Mouse (Mus musculus): ENCODE data around the gene Adgrv1. TPM values are rescaled to one million over a fixed set of nuclear protein-coding genes. Genes with fewer than 3 reads are reported as not detected.

The Adgrv1 gene
- total and polyA plus RNA-seq, 2 experiments from 2014 or later: 3.9 to 13.2 TPM

- Histone ChIP-seq H3K27ac (ENCODE audit: low read depth, low read length) (no peak overlapping the region), H3K9ac (replicated peaks; ENCODE audit: low read length, poor library complexity, severe bottlenecking) (no peak overlapping the region), H3K4me1 (ENCODE audit: insufficient read depth, low read length) (no peaks in the 10 kb centered on the region), H3K36me3 (ENCODE audit: insufficient read depth, low read length) (no peaks in the 10 kb centered on the region), H3K27me3 (ENCODE audit: insufficient read depth, low read length) (no peaks in the 10 kb centered on the region), H3K4me3 (ENCODE audit: low read depth, low read length) (no peak overlapping the region), H3K9me3 (ENCODE audit: low read length) (no peaks in the 10 kb centered on the region), H3K4me2 (ENCODE audit: low read depth, low read length, poor library complexity, severe bottlenecking) (no peak overlapping the region)
- TF ChIP-seq CTCF (IDR thresholded peaks at IDR 0.05): no peak
- 89% methylated on average over 7 of the region's 7 CpGs for WGBS
- ATAC-seq (ENCODE audit: low FRiP score) (no peak), DNase-seq (ENCODE audit: low spot score) (no peak)
These were observed 122.8 kb downstream of the Adgrv1 start for GRCm38 (mm10) chr13:81510142-81510541.

DNA sequence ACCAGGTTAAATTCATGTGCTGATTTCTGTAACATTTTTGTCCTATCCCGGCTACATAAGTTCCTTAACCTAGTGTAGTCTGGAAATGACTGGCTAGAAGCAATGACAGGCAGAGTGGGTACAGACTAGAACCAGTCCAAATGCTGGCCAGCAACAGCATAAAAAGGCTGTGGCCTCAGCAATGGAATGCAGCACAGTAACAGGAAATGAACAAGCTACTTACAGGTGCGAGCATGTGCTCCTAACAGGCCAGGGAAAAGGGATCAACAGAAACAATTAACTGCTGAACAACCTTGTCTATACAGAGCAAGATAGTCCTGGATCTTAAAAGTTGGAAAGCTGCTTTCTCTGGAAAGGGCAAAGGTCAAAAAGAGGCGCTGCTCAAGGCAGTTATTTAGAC is 135.9 kb downstream of the Adgrv1 start:
- Histone ChIP-seq H3K36me3 (ENCODE audit: insufficient read depth, low read length) (no peaks in the 10 kb centered on the region), H3K9ac (replicated peaks; ENCODE audit: low read length, poor library complexity, severe bottlenecking) (no peak overlapping the region), H3K4me2 (ENCODE audit: low read depth, low read length, poor library complexity, severe bottlenecking) (no peak overlapping the region), H3K4me3 (ENCODE audit: low read depth, low read length) (no peak overlapping the region), H3K27me3 (ENCODE audit: insufficient read depth, low read length) (no peaks in the 10 kb centered on the region), H3K4me1 (ENCODE audit: insufficient read depth, low read length) (no peaks in the 10 kb centered on the region), H3K27ac (ENCODE audit: low read depth, low read length) (no peak overlapping the region), H3K9me3 (ENCODE audit: low read length) (no peaks in the 10 kb centered on the region)
- WGBS: 84% methylated on average over 3 of the region's 3 CpGs
- no peak for DNase-seq (ENCODE audit: low spot score)
- ATAC-seq (ENCODE audit: low FRiP score): no peak
- no peak for TF ChIP-seq CTCF (IDR thresholded peaks at IDR 0.05)

DNA sequence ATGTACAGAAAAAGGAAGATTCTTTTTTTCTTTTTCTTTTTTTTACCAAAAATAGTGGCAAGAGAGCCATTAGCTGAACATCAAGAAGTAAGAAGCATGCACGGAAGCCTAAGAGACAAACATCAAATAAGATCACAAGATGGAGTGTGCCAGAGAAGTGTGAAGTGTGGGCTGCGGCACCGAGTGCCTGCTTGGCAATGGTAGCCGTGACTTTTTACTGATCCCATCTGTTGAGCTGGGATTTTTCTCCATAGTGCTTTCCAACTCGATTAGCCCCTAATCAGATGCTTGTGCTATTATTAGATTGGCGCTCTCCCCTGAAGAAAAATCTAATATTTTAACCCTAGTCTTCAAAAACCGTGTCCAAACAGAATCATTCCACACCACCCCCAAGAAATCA is 141.0 kb downstream of the Adgrv1 start:
- Histone ChIP-seq H3K27ac (ENCODE audit: low read depth, low read length) (no peak overlapping the region), H3K36me3 (ENCODE audit: insufficient read depth, low read length) (no peaks in the 10 kb centered on the region), H3K9ac (replicated peaks; ENCODE audit: low read length, poor library complexity, severe bottlenecking) (no peak overlapping the region), H3K27me3 (ENCODE audit: insufficient read depth, low read length) (no peaks in the 10 kb centered on the region), H3K4me2 (ENCODE audit: low read depth, low read length, poor library complexity, severe bottlenecking) (no peak overlapping the region), H3K4me3 (ENCODE audit: low read depth, low read length) (no peak overlapping the region), H3K9me3 (ENCODE audit: low read length) (no peaks in the 10 kb centered on the region), H3K4me1 (ENCODE audit: insufficient read depth, low read length) (no peaks in the 10 kb centered on the region)
- no peak for TF ChIP-seq CTCF (IDR thresholded peaks at IDR 0.05)
- ATAC-seq (ENCODE audit: low FRiP score) (no peak), DNase-seq (ENCODE audit: low spot score) (no peak)
- 89% methylated on average over 7 of the region's 7 CpGs for WGBS

- no peaks in the 10 kb centered on the region for H3K9me3 ChIP-seq (ENCODE audit: low read length)
- H3K27me3 ChIP-seq (ENCODE audit: insufficient read depth, low read length): no peaks in the 10 kb centered on the region
- H3K27ac ChIP-seq (ENCODE audit: low read depth, low read length): no peak overlapping the region
- H3K4me1 ChIP-seq (ENCODE audit: insufficient read depth, low read length): no peaks in the 10 kb centered on the region
- no peak overlapping the region for H3K4me3 ChIP-seq (ENCODE audit: low read depth, low read length)
- no peak overlapping the region for H3K4me2 ChIP-seq (ENCODE audit: low read depth, low read length, poor library complexity, severe bottlenecking)
- TF ChIP-seq CTCF (IDR thresholded peaks at IDR 0.05): no peak
- no peak overlapping the region for H3K9ac ChIP-seq (replicated peaks; ENCODE audit: low read length, poor library complexity, severe bottlenecking)
- DNase-seq (ENCODE audit: low spot score) (no peak), ATAC-seq (ENCODE audit: low FRiP score) (no peak)
- H3K36me3 ChIP-seq (ENCODE audit: insufficient read depth, low read length): no peaks in the 10 kb centered on the region
These were observed 146.0 kb downstream of the Adgrv1 start for GRCm38 (mm10) chr13:81486980-81487379.

DNA sequence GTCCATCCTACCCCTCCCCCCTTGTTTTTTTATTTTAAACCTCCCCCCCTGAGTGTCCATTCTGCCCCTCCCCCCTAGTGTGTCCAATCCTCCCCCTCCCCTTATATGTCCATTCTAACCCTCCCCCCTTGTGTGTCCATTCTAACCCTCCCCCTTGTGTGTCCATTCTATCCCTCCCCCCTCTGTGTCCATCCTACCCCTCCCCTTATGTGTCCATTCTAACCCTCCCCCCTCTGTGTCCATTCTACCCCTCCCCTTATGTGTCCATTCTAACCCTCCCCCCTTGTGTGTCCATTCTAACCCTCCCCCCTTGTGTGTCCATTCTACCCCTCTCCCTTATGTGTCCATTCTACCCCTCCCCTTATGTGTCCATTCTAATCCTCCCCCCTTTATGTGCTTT is 159.2 kb downstream of the Adgrv1 start:
- Histone ChIP-seq H3K27ac (ENCODE audit: low read depth, low read length) (no peak overlapping the region), H3K9me3 (ENCODE audit: low read length) (no peaks in the 10 kb centered on the region), H3K4me3 (ENCODE audit: low read depth, low read length) (no peak overlapping the region), H3K4me2 (ENCODE audit: low read depth, low read length, poor library complexity, severe bottlenecking) (no peak overlapping the region), H3K9ac (replicated peaks; ENCODE audit: low read length, poor library complexity, severe bottlenecking) (no peak overlapping the region), H3K36me3 (ENCODE audit: insufficient read depth, low read length) (no peaks in the 10 kb centered on the region), H3K4me1 (ENCODE audit: insufficient read depth, low read length) (no peaks in the 10 kb centered on the region), H3K27me3 (ENCODE audit: insufficient read depth, low read length) (no peaks in the 10 kb centered on the region)
- ATAC-seq (ENCODE audit: low FRiP score): no peak
- DNase-seq (ENCODE audit: low spot score): no peak
- no peak for TF ChIP-seq CTCF (IDR thresholded peaks at IDR 0.05)

DNA sequence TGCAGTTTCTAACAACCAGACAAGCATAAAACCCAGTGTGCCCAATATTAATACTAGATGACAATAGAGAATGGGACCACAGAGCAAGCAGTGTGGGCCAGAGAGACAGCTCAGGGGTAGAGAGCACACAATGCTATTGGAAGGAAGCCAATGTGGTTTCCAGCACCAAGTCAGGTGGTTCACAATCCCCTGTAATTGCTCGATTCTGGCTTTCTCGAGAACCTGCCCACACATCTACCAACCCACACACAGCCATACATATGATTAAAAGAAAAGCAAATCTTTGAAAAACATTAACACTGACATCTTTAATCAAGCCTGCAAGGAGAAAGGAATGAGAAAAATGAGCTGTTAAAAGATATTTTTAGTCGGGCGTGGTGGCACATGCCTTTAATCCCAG is 166.3 kb downstream of the Adgrv1 start:
- ATAC-seq (ENCODE audit: low FRiP score): no peak
- Histone ChIP-seq H3K9me3 (ENCODE audit: low read length) (no peaks in the 10 kb centered on the region), H3K36me3 (ENCODE audit: insufficient read depth, low read length) (no peaks in the 10 kb centered on the region), H3K9ac (replicated peaks; ENCODE audit: low read length, poor library complexity, severe bottlenecking) (no peak overlapping the region), H3K4me1 (ENCODE audit: insufficient read depth, low read length) (no peaks in the 10 kb centered on the region), H3K4me3 (ENCODE audit: low read depth, low read length) (no peak overlapping the region), H3K27ac (ENCODE audit: low read depth, low read length) (no peak overlapping the region), H3K27me3 (ENCODE audit: insufficient read depth, low read length) (no peaks in the 10 kb centered on the region), H3K4me2 (ENCODE audit: low read depth, low read length, poor library complexity, severe bottlenecking) (no peak overlapping the region)
- no peak for TF ChIP-seq CTCF (IDR thresholded peaks at IDR 0.05)
- DNase-seq (ENCODE audit: low spot score): no peak
- WGBS: 81% methylated on average over 4 of the region's 4 CpGs

GRCm38 (mm10) chr13:81465794-81466193 is 167.2 kb downstream of the Adgrv1 start:
- no peaks in the 10 kb centered on the region for H3K36me3 ChIP-seq (ENCODE audit: insufficient read depth, low read length)
- no peak for TF ChIP-seq CTCF (IDR thresholded peaks at IDR 0.05)
- 75% methylated on average over 3 of the region's 3 CpGs for WGBS
- H3K27me3 ChIP-seq (ENCODE audit: insufficient read depth, low read length): no peaks in the 10 kb centered on the region
- ATAC-seq (ENCODE audit: low FRiP score) (no peak), DNase-seq (ENCODE audit: low spot score) (no peak)
- H3K4me2 ChIP-seq (ENCODE audit: low read depth, low read length, poor library complexity, severe bottlenecking): no peak overlapping the region
- H3K4me3 ChIP-seq (ENCODE audit: low read depth, low read length): no peak overlapping the region
- H3K9ac ChIP-seq (replicated peaks; ENCODE audit: low read length, poor library complexity, severe bottlenecking): no peak overlapping the region
- no peaks in the 10 kb centered on the region for H3K9me3 ChIP-seq (ENCODE audit: low read length)
- no peaks in the 10 kb centered on the region for H3K4me1 ChIP-seq (ENCODE audit: insufficient read depth, low read length)
- H3K27ac ChIP-seq (ENCODE audit: low read depth, low read length): no peak overlapping the region
